Mouse (Mus musculus): ENCODE measurements around the gene Pwwp2b. TPM values are rescaled to one million over a fixed set of nuclear protein-coding genes. Genes with fewer than 3 reads are reported as not detected.

Gene Pwwp2b
- total RNA-seq, 2 experiments from 2014 or later: 20.9 to 23.3 TPM

DNA sequence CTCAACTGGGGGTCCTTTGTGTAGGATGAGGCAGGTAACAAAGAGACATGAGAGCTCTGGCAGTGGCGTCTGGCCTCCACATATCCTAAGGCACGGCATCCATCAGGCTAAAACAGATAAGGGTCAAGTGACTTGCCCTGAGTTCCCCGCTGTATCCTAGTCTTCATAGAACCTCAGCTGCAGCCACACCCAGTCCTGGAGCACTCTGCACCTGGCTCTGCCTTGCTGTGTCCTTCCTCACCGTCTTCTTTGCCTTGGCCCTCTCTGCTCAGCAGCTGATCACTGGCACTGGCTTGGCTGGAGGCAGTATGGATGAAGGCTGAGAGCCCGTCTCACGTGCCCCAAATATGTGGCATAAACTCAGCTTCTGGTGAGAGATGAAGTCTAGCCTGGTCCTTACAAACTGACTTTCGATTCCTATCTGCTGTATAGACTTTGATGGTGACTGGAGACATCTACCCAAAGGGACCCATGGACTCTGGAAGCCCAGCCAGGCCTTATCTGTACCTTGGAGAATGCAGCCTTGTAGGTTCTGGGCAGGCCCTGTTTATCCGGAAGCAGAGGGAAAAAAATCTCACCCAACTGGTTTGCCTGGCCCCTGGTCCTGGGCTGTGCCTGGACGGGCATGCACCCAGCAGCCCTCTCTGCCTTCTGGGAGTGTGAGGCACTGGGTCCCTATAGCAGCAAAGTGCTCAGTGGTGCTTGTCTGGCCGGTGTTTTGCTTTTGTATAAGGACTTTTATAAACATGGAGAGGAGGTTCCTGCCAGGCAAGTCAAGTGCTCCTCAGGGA lies 9.7 kb downstream of the Pwwp2b start:
- DNase-seq (ENCODE audit: low spot score in 2 of 2): no peak

DNA sequence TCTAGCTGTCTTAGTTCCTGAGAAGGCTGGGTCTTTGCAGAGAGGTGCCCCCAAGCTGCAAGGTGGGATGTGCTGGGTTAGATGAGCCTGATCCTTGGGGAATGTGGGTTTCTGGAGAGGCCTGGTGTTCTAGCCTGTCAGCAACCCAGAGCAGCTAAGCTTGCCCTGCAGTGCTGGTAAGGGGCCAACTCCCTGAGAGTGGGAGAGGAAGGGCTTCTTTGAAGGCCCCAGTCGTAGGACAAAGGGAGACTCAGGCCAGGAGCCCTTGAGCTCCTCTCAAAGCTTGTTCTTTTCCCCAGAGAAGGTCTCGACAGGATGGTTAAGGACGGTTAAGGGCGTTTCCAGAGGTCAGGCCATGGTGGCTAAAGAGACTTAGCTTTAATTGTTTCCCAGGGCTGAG lies 16.1 kb downstream of the Pwwp2b start:
- DNase-seq (ENCODE audit: low spot score in 2 of 2): no peak

GRCm38 (mm10) chr7:139265634-139266033 lies 17.4 kb downstream of the Pwwp2b start:
- DNase-seq (ENCODE audit: low spot score in 2 of 2): no peak

DNA sequence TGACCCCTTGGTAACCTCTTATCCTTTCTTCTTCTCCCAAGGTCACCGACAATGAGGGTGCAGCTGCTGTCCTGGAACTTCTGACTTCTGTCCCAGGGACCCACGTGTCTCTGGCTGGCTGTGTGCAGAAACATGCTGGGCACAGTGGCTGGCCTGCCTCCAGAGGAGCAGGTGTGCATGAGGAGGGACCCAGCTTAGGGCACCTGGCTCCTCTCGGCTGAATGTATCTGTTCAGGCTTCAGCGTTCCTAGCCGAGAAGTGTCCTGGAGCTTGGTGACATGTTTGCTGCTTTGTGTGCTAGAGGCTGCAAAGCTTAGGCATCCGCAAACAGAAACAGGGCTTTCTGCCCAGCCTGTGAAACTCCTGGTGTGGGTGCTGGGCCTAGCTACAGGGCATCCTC lies 18.1 kb downstream of the Pwwp2b start:
- DNase-seq (ENCODE audit: low spot score in 2 of 2): no peak

- no peak for DNase-seq (ENCODE audit: low spot score in 2 of 2)
These were observed 18.9 kb downstream of the Pwwp2b start for GRCm38 (mm10) chr7:139266886-139267870.

GRCm38 (mm10) chr7:139270738-139271137 lies 22.5 kb downstream of the Pwwp2b start:
- no peak for DNase-seq (ENCODE audit: low spot score in 2 of 2)

DNA sequence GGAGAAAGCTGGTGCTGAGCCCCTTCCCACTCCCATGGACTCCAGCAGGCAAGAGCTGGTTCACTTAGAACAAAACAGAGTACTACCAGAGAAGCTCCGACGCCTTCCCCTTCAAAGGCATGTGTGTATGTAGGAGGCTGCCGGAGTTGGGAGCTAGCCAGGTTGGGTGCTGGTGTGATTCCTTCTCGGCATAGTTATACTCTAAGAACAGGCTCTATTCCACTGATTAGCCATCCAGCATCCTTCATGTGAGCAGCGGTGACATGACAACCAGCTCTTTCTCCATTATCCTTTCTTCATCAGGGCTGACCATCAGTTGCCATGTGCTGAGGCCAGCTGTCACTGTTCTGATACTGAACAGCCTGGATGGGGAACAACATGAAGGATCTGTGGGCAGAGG lies 23.6 kb downstream of the Pwwp2b start:
- peak; percentile 54 to 60 for DNase-seq (ENCODE audit: low spot score in 2 of 2)

DNA sequence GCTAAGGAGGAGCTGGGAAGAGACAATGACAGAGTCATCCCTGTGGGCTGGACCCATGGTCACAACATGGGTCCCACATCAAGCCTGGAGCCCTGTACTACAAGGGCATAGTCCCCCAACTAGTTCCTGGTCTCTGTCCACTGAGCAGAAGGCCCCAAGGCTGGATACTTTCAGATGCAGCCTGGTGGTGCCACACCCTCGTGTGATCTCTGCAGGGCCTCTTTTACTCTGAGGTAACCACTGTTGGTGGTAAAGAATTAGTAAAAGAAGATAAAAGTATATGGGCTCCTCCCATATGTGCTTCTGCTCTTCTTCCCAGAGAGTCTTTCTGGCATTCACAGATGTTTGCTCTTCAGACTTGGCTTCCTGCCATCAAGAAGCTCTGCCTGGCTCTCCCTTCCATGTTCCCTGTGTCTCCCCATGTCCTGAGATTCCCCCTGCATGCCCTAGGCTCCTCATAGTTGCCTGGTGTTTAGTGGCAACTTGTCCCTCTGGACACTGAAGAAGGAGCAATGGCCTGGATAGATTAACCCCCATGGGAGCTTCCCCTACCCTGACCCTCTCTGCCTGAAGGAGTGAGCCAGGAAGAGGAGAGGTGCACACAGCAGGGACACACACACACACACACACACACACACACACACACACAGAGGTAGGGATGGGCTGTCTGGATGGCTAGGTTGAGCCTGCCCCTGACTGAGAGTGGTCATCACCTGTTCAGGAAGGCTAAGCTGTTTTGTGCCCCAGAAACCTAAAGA lies 24.5 kb downstream of the Pwwp2b start:
- peak in 1 of 2 experiments; percentile 46 for DNase-seq (ENCODE audit: low spot score in 2 of 2)

GRCm38 (mm10) chr7:139273397-139273719 lies 25.1 kb downstream of the Pwwp2b start:
- no peak for DNase-seq (ENCODE audit: low spot score in 2 of 2)

GRCm38 (mm10) chr7:139275586-139275985 lies 27.3 kb downstream of the Pwwp2b start:
- DNase-seq (ENCODE audit: low spot score in 2 of 2): peak in 1 of 2 experiments; percentile 38

DNA sequence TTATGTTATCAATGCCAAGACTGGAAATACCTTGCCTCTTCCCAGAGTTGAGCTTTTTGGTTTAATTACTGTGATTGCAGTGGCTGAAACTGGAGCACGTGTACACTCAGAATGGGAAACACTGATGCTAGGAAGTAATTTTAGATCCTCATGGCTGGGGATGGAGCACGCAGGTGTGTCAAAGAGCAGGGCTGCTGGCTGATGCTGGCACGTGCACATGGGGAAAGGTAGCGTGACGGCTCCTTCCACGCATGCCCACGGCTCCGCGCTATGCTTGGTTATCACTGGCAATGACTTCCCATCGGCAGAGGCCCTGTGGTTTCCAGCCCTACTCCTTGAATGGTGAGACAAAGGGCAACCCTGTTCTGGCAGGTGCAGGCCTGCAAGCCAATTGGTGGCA lies 27.9 kb downstream of the Pwwp2b start:
- no peak for DNase-seq (ENCODE audit: low spot score in 2 of 2)

GRCm38 (mm10) chr7:139277536-139277935 lies 29.3 kb downstream of the Pwwp2b start:
- DNase-seq (ENCODE audit: low spot score in 2 of 2): no peak

- DNase-seq (ENCODE audit: low spot score in 2 of 2): no peak
These were observed 31.3 kb downstream of the Pwwp2b start for GRCm38 (mm10) chr7:139279571-139279970.

DNA sequence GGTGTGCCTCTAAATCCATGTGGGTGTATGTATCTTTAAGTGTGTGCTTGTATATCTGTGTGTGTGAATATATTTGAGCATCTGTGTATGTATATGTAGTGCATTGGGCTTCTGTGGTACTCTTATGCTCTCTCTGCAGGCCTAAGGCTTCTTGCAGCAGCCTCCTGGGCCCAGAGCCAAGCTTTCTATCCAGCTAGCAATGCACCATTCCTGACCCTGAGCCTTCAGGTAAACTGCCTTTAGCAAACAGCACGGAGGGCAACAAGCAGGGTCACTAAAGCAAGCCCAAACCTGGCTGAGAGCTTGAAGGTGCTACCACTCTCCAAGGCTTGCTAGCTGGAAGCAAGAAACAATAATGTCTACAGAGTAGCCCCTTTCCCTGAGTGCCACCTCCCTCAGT lies 31.8 kb downstream of the Pwwp2b start:
- no peak for DNase-seq (ENCODE audit: low spot score in 2 of 2)

GRCm38 (mm10) chr7:139281195-139281594 lies 32.9 kb downstream of the Pwwp2b start:
- DNase-seq (ENCODE audit: low spot score in 2 of 2): no peak

DNA sequence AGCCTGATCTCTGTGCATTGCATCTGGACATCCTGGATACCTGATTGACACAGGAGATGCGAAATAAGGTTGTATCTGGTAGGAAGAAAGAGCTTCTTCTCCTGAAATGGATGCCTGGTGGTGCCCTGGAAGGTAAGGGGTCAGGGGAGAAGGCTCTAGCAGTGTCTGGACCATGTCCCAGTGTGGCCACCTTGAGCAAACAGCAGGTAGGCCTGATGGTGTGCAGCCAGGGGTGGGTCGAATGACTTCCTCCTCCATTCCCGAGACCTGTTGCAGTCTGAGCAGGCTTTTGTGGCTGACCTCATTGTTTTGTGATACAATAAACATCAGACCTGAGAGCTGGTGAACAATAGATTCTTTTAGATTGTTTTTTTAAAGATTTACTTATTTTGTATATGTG lies 33.8 kb downstream of the Pwwp2b start:
- DNase-seq (ENCODE audit: low spot score in 2 of 2): no peak

- DNase-seq (ENCODE audit: low spot score in 2 of 2): no peak
These were observed 37.1 kb downstream of the Pwwp2b start for GRCm38 (mm10) chr7:139285295-139285943.

- no peak for DNase-seq (ENCODE audit: low spot score in 2 of 2)
These were observed 40.3 kb downstream of the Pwwp2b start for GRCm38 (mm10) chr7:139288540-139288939.

- DNase-seq (ENCODE audit: low spot score in 2 of 2): no peak
These were observed 45.1 kb downstream of the Pwwp2b start for GRCm38 (mm10) chr7:139293350-139293749.

GRCm38 (mm10) chr7:139294076-139294475 lies 45.8 kb downstream of the Pwwp2b start:
- no peak for DNase-seq (ENCODE audit: low spot score in 2 of 2)

DNA sequence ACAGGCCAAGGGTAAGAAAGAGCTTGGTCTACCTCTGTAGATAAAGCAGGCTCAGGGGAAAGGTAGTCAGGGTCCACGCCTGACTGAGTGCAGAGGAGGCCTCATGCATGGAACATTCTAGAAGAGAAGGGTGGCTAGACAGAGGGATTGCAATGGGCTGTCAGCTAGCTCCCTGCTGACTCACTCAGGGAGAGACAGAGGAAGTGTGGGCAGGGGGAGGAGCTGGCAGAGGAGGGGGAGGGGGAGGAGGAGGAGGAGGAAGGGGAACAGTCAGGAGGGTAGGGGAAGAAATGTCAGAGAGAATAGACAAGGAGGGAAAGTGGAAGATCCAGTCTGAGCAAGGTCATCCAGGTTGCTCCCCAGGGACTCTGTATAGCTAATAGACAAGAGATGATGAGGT lies 47.4 kb downstream of the Pwwp2b start:
- DNase-seq (ENCODE audit: low spot score in 2 of 2): no peak
